Mouse (Mus musculus): ENCODE data around the gene Drd3.

Gene Drd3

GRCm38 (mm10) chr16:43753751-43754150 lies at the start of gene Drd3:
Gene Drd3 (plus strand): TSS chr16:43754026.
- DNase-seq (ENCODE audit: inconsistent ontology term), result peak; percentile 29

- peak; percentile 5 for DNase-seq (ENCODE audit: inconsistent ontology term)
These were observed 45.3 kb upstream of the Drd3 start for GRCm38 (mm10) chr16:43708335-43709061.

DNA sequence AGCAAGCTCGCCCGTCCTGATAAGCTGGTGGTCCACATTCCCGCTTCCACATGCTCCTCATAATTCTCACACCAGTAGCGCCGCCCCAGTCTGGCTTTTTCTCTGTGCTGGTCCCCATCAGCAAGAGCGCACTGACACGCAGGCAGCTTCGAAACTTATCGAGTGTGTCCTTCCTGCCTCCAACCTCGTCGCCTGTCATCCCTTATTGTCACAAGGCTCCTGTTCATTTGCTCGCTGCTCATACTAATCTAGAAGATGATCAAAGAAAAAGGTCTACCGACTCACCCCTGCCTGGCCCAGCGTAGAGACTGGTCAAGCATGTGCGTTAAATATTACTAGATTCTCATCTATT lies 44.8 kb upstream of the Drd3 start:
- peak; percentile 39 for DNase-seq (ENCODE audit: inconsistent ontology term)

- DNase-seq (ENCODE audit: inconsistent ontology term), result peak; percentile 31
These were observed 44.2 kb upstream of the Drd3 start for GRCm38 (mm10) chr16:43709432-43710133.

DNA sequence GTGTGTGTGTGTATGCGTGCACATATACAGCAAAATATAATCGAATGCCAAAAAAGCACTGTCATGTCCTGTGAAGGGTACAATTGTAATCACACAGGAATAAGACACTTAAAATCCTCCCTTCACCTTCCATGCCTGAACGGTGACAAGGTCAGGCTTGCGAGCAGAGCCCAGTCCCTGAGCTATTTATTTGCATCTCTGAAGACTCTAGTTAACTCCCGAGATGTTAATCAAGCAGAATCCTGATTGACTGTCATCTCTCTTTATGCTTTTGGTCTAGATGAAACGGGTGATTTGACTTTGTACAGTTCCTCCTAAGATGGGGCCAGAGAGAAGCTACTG lies 43.7 kb upstream of the Drd3 start:
- no peak for DNase-seq (ENCODE audit: inconsistent ontology term)

- DNase-seq (ENCODE audit: inconsistent ontology term), result no peak
These were observed 43.2 kb upstream of the Drd3 start for GRCm38 (mm10) chr16:43710651-43711050.

GRCm38 (mm10) chr16:43711361-43711760 lies 42.5 kb upstream of the Drd3 start:
- DNase-seq (ENCODE audit: inconsistent ontology term), result no peak

DNA sequence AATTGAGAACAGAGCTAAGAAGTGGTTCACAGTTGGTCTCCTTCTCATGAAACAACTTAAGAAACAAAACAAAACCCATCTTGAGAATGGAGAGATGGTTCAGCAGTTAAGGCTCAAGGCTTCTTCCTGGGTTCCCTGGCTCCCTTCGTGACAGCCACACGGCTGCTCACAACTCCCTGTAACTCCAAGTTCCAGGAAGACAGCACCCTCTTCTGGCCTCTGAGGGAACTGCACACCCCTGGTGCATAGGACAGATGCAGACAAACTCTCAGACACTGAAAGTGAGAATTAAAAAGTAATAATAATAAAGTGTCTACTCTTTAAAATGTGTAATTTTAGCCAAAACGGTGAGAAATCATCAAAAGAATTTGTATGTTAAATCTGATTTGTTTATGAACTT lies 29.4 kb upstream of the Drd3 start:
- DNase-seq (ENCODE audit: inconsistent ontology term), result no peak

DNA sequence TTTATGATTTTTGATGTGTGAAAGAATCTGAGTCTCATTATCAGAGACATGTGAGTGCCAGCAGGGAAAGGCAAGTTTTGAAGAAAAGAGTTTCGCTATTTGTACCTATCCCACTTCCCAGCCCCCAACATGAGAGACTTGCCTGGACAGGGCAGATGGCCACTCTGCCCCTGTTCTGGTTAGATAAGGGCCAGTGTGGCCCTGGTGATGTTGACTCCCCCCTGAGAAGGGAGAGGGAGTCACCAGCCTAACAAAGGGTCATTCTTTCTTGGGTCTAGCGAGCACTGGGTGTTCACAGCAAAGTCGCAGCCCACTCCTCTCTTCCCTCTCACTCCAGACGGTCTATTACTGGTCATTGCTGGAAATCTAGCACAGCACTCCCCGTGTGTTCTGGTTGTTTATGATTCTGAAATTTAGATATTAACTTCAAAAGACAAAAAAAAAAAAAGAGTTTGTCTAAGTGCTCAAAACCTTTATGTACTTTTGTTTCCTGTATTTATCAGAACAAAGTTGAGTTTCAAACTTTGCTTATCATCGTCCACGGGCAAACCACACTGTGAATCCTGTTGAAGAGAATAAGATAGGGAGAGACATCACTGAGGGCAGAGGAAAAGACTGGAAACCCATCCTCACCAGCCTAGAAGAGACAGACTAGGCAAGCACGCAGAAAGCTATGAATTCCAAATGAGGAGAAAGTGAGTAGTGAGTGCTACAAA lies 24.2 kb upstream of the Drd3 start:
- DNase-seq (ENCODE audit: inconsistent ontology term), result no peak

DNA sequence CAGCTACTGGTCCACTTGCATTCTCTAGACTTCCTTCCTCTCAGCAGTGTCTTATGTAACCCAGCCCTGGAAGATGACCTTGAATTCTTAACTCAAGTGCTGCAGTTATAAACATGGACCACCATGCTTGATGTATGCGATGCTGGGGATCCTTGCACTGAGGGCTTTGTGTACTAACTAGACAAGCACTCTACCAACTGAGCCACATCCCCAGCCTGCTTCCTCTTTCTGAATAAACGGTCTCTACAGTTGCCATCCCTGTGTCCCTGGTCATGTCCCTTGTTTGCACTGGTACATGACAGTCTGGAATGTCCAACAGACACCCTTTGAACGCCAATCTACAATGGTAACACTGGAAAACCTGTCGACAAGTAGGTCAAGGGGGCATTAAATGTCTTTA lies 23.5 kb upstream of the Drd3 start:
- DNase-seq (ENCODE audit: inconsistent ontology term), result no peak

- no peak for DNase-seq (ENCODE audit: inconsistent ontology term)
These were observed 21.3 kb upstream of the Drd3 start for GRCm38 (mm10) chr16:43732496-43732895.

DNA sequence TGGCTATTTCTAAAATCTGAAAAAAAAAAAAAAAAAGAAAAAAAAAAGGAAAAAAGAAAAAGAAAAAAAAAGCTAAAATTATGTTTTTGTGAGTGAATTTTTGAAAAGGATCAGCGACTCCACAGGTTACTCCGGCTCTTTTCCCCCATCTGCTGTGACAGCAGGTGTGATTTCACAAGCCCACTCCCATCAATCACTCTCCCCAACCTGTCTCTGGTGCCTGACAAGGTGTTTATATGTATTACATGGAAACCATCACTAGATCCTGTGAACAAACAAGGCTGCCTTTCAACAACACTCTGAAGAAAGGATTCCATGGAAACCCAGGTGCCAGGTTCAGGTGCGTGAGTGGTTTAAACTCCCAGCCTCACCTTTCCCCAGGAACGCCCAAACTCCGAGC lies 20.9 kb upstream of the Drd3 start:
- DNase-seq (ENCODE audit: inconsistent ontology term), result no peak

- DNase-seq (ENCODE audit: inconsistent ontology term), result no peak
These were observed 15.9 kb upstream of the Drd3 start for GRCm38 (mm10) chr16:43737933-43738332.

DNA sequence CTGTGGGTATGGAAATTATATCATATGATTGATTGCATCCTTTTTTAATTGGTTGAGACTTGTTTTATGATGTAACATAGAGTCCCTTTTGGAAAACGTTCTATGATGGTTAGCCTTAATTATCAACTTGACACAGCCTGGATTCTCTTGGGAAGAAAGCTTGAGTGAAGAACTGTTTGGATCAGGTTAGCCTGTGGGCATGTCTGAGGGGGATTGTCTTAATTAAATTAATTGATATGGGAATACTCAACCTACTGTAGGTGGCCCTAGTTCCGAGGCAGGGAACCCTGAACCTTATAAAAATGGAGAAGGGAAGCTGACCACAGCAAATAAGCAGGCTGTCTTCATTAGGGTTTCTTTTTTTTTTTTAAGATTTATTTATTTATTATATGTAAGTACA lies 12.9 kb upstream of the Drd3 start:
- DNase-seq (ENCODE audit: inconsistent ontology term), result no peak

GRCm38 (mm10) chr16:43748424-43748823 lies 5.4 kb upstream of the Drd3 start:
- no peak for DNase-seq (ENCODE audit: inconsistent ontology term)

DNA sequence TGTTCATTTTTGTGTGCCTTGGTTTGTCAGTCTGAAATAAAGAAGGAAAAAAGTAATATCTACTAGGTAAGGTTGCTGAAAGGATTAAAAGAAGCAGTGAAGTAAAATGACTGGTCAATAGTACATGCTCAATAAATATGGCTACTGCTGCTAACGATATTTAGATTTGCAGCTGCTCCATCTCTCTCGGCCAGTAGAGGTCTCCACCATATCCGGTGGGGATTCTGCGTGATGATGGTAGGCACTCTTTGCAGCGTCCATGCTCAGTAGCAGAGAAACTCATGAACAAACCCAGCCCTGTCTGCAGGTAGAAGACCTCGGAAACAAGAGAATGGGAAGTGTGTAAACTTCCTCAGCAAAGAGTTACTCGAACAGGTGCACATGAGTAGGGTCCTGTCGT lies 926 bp upstream of the Drd3 start:
- DNase-seq (ENCODE audit: inconsistent ontology term), result no peak

- no peak for DNase-seq (ENCODE audit: inconsistent ontology term)
These were observed 18.5 kb downstream of the Drd3 start for GRCm38 (mm10) chr16:43772358-43772757.

- DNase-seq (ENCODE audit: inconsistent ontology term), result no peak
These were observed 18.9 kb downstream of the Drd3 start for GRCm38 (mm10) chr16:43772766-43773165.

DNA sequence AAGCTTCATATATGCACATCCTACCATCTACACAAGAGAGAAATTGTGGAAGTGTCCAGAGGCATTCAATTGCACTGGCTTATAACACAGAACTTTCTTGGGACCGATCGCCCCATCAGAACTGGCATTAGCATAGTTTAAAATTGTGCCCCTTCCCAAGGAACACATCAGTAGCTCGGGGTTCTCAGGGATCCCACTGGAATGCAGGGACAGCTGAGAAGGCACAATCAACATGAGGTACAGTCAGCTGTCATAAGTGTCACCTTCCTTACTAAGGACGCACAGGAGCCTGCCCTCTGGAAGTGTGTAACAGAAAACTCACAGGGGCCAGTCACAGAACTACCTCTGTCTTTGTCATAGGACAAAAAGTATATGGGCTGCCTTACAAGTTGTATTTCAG lies 19.7 kb downstream of the Drd3 start:
- no peak for DNase-seq (ENCODE audit: inconsistent ontology term)

GRCm38 (mm10) chr16:43776886-43777285 lies 23.1 kb downstream of the Drd3 start:
- no peak for DNase-seq (ENCODE audit: inconsistent ontology term)

GRCm38 (mm10) chr16:43799541-43799940 lies 45.7 kb downstream of the Drd3 start:
- no peak for DNase-seq (ENCODE audit: inconsistent ontology term)

DNA sequence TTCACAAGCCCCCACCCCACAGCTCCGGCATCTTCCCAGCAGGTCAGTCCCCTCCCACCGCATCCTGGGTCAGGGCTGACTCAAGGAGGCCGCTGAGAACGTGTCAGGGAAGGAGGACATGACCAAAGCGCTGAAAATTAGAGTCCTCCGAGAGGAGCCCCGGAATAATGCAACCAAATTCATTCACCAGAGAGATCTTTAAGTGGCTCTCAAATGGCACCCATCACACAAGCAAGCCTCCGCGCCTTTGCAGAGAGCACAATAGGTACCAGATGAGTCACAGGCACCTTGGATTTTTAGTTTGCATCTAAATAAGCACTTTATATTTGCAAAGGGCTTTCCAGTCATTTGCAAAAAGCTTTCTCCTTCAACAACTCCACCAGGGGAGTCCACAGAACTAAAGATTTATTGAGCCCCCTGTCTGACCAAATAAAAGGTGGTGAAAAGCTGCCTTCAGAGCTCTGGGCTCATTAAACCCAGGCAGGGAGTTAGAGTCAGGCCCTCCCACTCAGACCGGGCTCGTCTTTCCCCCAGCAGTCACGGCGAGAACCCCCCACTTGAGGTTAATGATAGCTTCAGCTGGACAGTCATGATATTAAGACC lies 46.4 kb downstream of the Drd3 start:
- no peak for DNase-seq (ENCODE audit: inconsistent ontology term)

GRCm38 (mm10) chr16:43801137-43801536 lies 47.3 kb downstream of the Drd3 start:
- DNase-seq (ENCODE audit: inconsistent ontology term), result peak; percentile 1
